Mouse (Mus musculus) limb, embryonic 11.5 days (tissue): ENCODE data around the gene Dnph1. TPM values are rescaled to one million over a fixed set of nuclear protein-coding genes. Genes with fewer than 3 reads are reported as not detected.

ENCODE experiments used
- ATAC-seq: fragments of 200-750 bp; cut with Nextera tagmentation; 2 replicates; pipeline ENCODE4 v1.8.0; 2017; ENCODE audit warnings: low read depth; ENCODE audit not compliant: insufficient number of reproducible peaks, low FRiP score, low TSS enrichment
- DNase-seq: peaks from one replicate; pipeline ENCODE4 v3.0.0-alpha.2; 2015; ENCODE audit warnings: low spot score
- H3K27ac ChIP-seq: fragments of 300-500 bp; sonication (generic); replicated peaks from 2 replicates; pipeline ENCODE4 v1.5.1; 2014; ENCODE audit warnings: low read depth, mild to moderate bottlenecking, low read length
- H3K27me3 ChIP-seq: fragments of 300-500 bp; sonication (generic); 2 replicates; pipeline ENCODE4 v1.6.1; 2014; ENCODE audit warnings: mild to moderate bottlenecking, low read length, mixed read lengths; ENCODE audit not compliant: control insufficient read depth, insufficient read depth
- H3K36me3 ChIP-seq: fragments of 300-500 bp; sonication (generic); 2 replicates; pipeline ENCODE4 v1.6.1; 2014; ENCODE audit warnings: mild to moderate bottlenecking, low read length, moderate library complexity, mixed read lengths; ENCODE audit not compliant: control insufficient read depth, insufficient read depth
- H3K4me1 ChIP-seq: fragments of 300-500 bp; sonication (generic); 2 replicates; pipeline ENCODE4 v1.6.1; 2014; ENCODE audit warnings: low read length, mixed read lengths; ENCODE audit not compliant: control insufficient read depth, insufficient read depth
- H3K4me2 ChIP-seq: fragments of 300-500 bp; sonication (generic); 2 replicates; pipeline ENCODE4 v1.6.1; 2014; ENCODE audit warnings: low read depth, mild to moderate bottlenecking, moderate library complexity; ENCODE audit not compliant: severe bottlenecking
- H3K4me3 ChIP-seq: fragments of 300-500 bp; sonication (generic); 2 replicates; pipeline ENCODE4 v1.5.1; 2014; ENCODE audit warnings: low read depth, low read length
- H3K9ac ChIP-seq: fragments of 300-500 bp; sonication (generic); 2 replicates; pipeline ENCODE4 v1.6.1; 2014; ENCODE audit warnings: mild to moderate bottlenecking, low read length
- H3K9me3 ChIP-seq: fragments of 300-500 bp; sonication (generic); 2 replicates; pipeline ENCODE4 v1.6.1; 2016; ENCODE audit warnings: low read length; ENCODE audit not compliant: control insufficient read depth
- WGBS: fragments of 180-500 bp; shearing (Covaris S2); extraction: QIAGEN DNeasy Blood & Tissue Kit; methylation state at CpG from one replicate; pipeline ENCODE4 v1.1.7; 2014; 5-methylcytosine and 5-hydroxymethylcytosine counted together
- polyA plus RNA-seq: library from polyadenylated mRNA; unstranded; fragments of >200 nt; fragmentation: Nextera tagmentation; extraction: Ambion mirVana; gene quantifications from 2 replicates; pipeline ENCODE4 v1.2.1, GENCODE M21; 2014

The Dnph1 gene
- polyA plus RNA-seq, 1 experiment from 2014 or later: 59.7 TPM

DNA sequence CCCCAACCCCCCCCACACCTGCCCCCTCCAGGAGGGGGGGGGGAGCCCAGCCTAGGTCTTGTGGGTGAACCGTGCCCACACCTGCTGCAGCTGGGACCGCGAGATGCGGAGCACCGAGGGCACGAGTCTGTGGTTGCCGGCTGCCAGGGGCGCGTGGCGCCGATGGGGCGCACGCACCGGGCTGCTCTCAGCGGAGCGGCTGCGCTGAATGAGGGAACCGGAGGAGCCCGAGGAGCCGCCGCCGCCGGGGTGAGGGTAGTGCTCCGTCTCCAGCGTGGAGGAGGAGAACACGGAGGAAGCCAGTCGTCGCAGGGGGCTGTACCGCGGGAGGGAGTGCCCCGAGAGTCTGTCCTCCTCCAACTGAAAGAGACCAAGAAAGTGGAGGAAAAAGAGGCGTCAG is 35.8 kb upstream of the Dnph1 start:
- DNase-seq: no peak
- H3K4me2 ChIP-seq: peak overlapping the region; percentile 42
- H3K27me3 ChIP-seq: peaks cover 55% of the 10 kb centered on the region
- no peaks in the 10 kb centered on the region for H3K9me3 ChIP-seq
- no peaks in the 10 kb centered on the region for H3K36me3 ChIP-seq
- peak overlapping the region; percentile 12; the same call in 1 of the 2 replicates for H3K4me3 ChIP-seq
- H3K27ac ChIP-seq: no peak overlapping the region
- no peak overlapping the region for H3K9ac ChIP-seq
- peak; percentile 42; the same call in 1 of the 2 replicates for ATAC-seq
- WGBS: under 1% methylated on average over 32 of the region's 32 CpGs
- peaks cover 1% of the 10 kb centered on the region; the same call in 1 of the 2 replicates for H3K4me1 ChIP-seq

DNA sequence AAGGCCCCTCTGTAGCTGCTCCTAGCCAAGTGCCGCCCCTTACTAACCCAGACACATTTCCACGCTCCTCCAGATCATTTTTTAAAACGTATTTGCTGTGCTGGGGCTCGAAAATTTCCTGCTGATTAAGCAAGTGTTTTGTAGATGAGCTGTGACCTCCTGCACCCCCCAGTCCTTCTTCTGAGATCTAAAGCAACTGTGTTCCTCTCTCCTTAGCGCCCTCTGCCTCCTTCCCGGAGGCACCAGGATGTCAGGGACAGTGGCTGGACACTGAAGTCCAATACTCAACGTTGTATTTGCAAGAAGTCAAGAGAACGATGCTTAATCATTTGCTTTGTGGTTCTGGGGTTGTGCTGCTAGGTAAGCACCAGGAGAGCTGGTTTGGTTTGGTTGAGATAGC is 35.2 kb upstream of the Dnph1 start:
- Histone ChIP-seq H3K4me2 (peak overlapping the region; percentile 42), H3K9ac (no peak overlapping the region), H3K9me3 (no peaks in the 10 kb centered on the region), H3K27me3 (peaks cover 48% of the 10 kb centered on the region), H3K4me1 (no peaks in the 10 kb centered on the region; the same call in 1 of the 2 replicates), H3K4me3 (no peak overlapping the region), H3K27ac (no peak overlapping the region), H3K36me3 (no peaks in the 10 kb centered on the region)
- WGBS: 12% methylated on average over 8 of the region's 8 CpGs
- DNase-seq: no peak
- ATAC-seq: no peak

DNA sequence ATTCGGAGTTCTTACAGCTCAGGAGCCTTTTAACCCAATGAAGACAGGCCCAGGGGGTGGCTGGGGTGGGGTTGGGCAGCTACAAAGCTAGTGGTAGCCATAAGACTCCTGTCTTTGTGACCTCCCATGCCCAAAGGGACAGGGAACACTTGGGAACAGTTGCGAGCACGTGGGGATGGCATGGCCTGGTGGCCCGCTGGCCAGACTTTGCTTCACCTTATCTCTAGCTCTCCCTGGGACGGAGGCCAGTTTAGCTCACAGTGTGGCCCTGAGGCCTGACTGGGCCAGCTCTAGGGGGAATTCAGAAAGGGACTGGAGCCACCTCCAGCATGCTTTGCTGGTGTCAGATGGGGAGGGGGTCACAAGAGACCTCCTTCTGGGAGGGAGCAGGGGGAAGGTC is 34.3 kb upstream of the Dnph1 start:
- WGBS: 77% methylated on average over 5 of the region's 5 CpGs
- Histone ChIP-seq H3K4me3 (no peak overlapping the region), H3K36me3 (no peaks in the 10 kb centered on the region), H3K27ac (no peak overlapping the region), H3K4me2 (no peak overlapping the region), H3K9ac (no peak overlapping the region), H3K4me1 (no peaks in the 10 kb centered on the region; the same call in 1 of the 2 replicates), H3K9me3 (no peaks in the 10 kb centered on the region), H3K27me3 (peaks cover 40% of the 10 kb centered on the region)
- DNase-seq (no peak), ATAC-seq (no peak)

DNA sequence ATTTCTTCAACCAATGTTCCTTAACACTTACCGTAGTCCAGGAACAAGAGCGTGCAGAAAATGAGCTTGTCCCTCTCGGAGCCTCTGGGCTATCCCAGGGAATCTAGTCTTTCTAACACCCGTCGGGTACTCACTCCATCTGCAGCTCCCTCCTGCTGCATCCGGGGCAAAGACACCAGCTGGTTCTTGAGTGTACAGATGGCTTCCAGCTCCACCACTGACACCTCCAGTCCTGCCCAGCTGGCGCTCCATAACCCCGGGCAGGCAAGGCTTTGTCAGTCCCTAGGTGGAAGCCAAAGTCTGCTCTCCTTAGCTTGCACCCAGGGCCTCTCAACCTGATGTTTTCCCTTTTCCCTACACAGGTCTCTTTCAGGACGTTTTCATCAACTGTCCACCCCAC is 28.7 kb upstream of the Dnph1 start:
- DNase-seq (no peak), ATAC-seq (no peak)
- Histone ChIP-seq H3K27me3 (no peaks in the 10 kb centered on the region), H3K27ac (no peak overlapping the region), H3K4me3 (no peak overlapping the region), H3K9me3 (no peaks in the 10 kb centered on the region), H3K9ac (no peak overlapping the region), H3K36me3 (no peaks in the 10 kb centered on the region), H3K4me1 (peaks cover 3% of the 10 kb centered on the region; the same call in 1 of the 2 replicates), H3K4me2 (no peak overlapping the region)
- WGBS: 70% methylated on average over 9 of the region's 9 CpGs

DNA sequence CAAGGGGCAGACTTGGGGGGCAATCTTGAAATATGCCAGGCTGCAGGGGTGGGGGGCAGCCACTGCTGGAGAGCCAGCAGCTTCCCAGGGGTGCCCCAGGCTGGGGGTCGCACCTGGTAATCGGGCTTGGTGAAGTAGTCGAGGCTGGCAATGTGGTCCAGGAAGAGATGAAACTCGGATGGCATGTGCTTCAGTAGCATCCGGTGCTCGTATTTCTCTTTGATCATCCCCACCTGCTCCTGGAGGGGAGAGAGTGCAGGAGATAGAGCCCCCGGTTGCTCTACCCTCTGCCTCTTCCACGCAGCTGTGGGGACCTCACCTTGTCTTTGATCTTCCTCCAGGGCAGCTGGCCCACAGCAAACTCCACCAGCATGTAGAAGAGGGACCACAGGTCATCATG is 19.9 kb upstream of the Dnph1 start:
- H3K9me3 ChIP-seq: no peaks in the 10 kb centered on the region
- no peak overlapping the region for H3K4me2 ChIP-seq
- H3K27me3 ChIP-seq: no peaks in the 10 kb centered on the region
- no peaks in the 10 kb centered on the region for H3K4me1 ChIP-seq
- DNase-seq: no peak
- no peak overlapping the region for H3K9ac ChIP-seq
- no peaks in the 10 kb centered on the region for H3K36me3 ChIP-seq
- no peak for ATAC-seq
- H3K27ac ChIP-seq: no peak overlapping the region
- H3K4me3 ChIP-seq: no peak overlapping the region
- WGBS: 65% methylated on average over 8 of the region's 8 CpGs

DNA sequence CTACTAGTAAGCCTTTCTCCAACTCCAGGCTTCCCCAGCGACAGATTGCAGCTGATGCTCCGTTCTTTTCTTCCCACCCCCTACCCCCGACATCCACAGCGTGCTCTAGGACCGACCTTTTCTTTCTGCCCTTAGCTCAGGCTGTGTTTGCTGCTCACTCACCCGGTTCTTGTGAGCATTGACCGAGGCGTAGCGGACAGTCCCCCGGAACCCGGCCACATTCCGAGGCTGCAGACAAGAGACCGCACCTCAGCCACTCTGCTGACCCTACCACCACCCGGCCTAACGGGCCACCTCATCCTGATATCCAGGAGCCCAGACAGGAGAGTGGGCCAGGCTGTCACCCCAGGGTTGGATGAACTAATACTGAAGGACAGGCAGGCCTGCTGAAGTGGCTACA is 19.2 kb upstream of the Dnph1 start:
- Histone ChIP-seq H3K27ac (no peak overlapping the region), H3K9ac (no peak overlapping the region), H3K27me3 (no peaks in the 10 kb centered on the region), H3K36me3 (no peaks in the 10 kb centered on the region), H3K4me2 (no peak overlapping the region), H3K9me3 (no peaks in the 10 kb centered on the region), H3K4me3 (no peak overlapping the region), H3K4me1 (no peaks in the 10 kb centered on the region)
- ATAC-seq (no peak), DNase-seq (no peak)
- WGBS: 90% methylated on average over 15 of the region's 15 CpGs

DNA sequence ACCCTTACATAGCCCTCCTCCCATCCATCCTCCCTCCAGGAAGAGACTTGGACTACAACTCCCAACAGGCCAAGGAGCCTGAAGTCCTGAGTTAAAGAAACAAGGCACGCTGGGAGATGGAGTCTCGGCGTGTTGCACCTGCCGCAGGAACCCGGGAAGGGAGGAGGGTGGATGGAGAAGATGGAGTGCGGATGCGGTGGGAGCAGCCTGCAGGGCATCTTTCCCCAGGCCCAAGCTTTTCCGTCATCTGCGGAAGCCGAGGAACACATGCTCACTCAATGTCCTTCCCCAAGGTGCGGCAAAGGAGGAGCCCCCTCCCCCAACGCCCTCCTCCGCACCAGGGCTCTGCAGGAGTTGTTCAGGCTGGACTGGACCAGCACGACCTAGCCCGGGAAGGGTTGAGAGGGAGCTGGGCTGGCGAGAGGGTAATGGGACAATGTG is 12.9 kb upstream of the Dnph1 start:
- Histone ChIP-seq H3K9me3 (no peaks in the 10 kb centered on the region), H3K4me1 (peaks cover 10% of the 10 kb centered on the region), H3K27me3 (peaks cover 55% of the 10 kb centered on the region), H3K9ac (no peak overlapping the region), H3K4me2 (peak overlapping the region; percentile 51), H3K36me3 (no peaks in the 10 kb centered on the region), H3K4me3 (peak overlapping the region; percentile 21), H3K27ac (no peak overlapping the region)
- DNase-seq (peak; percentile 58), ATAC-seq (no peak)
- under 1% methylated on average over 16 of the region's 16 CpGs for WGBS

DNA sequence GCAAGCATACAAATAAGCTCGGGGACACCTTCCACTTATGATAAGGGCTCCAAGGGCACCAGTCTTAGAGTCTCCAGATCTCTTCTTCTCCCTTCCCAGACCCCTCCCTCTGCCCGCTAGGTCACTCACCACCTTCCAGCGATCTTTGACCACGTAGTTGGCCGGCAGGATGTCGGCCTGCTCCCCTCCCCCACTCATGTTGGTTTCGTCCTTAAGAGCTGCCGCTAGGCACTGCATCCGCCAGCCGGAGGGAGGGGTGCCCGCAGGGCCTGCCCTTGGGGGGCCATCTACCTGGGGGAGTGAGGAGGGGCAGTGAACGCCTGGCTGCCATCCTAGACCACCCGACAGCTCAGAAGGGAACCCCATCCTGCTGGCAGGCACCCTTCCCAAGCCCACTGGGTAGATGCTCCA is 12.5 kb upstream of the Dnph1 start:
- no peak overlapping the region for H3K27ac ChIP-seq
- WGBS: 2% methylated on average over 13 of the region's 13 CpGs
- no peak for DNase-seq

DNA sequence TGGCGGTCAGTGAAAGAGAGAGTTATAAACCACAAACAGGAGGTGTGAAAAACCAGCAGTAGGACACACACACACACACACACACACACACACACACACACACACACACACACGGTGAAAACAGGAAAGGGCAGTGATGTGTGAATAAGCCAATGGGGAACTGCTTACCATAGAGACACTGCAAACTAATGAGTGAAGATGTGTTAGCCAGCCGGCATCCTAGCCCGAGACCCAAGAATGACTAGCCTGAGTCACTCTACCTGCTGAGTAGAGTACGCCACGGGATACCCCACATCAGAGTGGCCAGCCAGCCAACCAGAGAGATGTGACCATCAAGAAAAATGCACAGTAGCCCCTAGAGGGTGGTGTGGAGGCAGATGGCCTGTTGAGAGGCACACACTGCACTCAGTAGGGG is 12.0 kb upstream of the Dnph1 start:
- H3K4me2 ChIP-seq: no peak overlapping the region
- no peaks in the 10 kb centered on the region for H3K36me3 ChIP-seq
- WGBS: 11% methylated on average over 6 of the region's 6 CpGs
- no peaks in the 10 kb centered on the region for H3K9me3 ChIP-seq
- H3K4me3 ChIP-seq: no peak overlapping the region
- H3K27me3 ChIP-seq: peaks cover 59% of the 10 kb centered on the region
- H3K4me1 ChIP-seq: peaks cover 10% of the 10 kb centered on the region
- H3K27ac ChIP-seq: no peak overlapping the region
- no peak overlapping the region for H3K9ac ChIP-seq
- DNase-seq: no peak
- ATAC-seq: no peak

More for the DNA sequence above, 12.5 kb upstream of the Dnph1 start:
- H3K27me3 ChIP-seq: peaks cover 58% of the 10 kb centered on the region
- no peak overlapping the region for H3K9ac ChIP-seq
- H3K4me2 ChIP-seq: peak overlapping the region; percentile 51
- no peaks in the 10 kb centered on the region for H3K9me3 ChIP-seq
- no peak for ATAC-seq
- H3K36me3 ChIP-seq: no peaks in the 10 kb centered on the region
- H3K4me1 ChIP-seq: peaks cover 10% of the 10 kb centered on the region
- peak overlapping the region; percentile 21 for H3K4me3 ChIP-seq
